Mouse (Mus musculus) liver, embryonic 13.5 days (tissue): Measurements from ENCODE around the gene Ptprd. TPM values are rescaled to one million over a fixed set of nuclear protein-coding genes. Genes with fewer than 3 reads are reported as not detected.

Experiments
- ATAC-seq: fragments of 200-750 bp; cut with Nextera tagmentation; 2 replicates; pipeline ENCODE4 v1.8.0; 2017; ENCODE audit warnings: low read depth, mild to moderate bottlenecking, moderate number of reproducible peaks, moderate library complexity
- DNase-seq: peaks from one replicate; pipeline ENCODE4 v3.0.0; 2022
- H3K27ac ChIP-seq: fragments of 300-500 bp; sonication (generic); 2 replicates; pipeline ENCODE4 v1.5.1; 2015; ENCODE audit warnings: moderate library complexity, mild to moderate bottlenecking, inconsistent platforms
- H3K27me3 ChIP-seq: fragments of 300-500 bp; sonication (generic); 2 replicates; pipeline ENCODE4 v1.6.1; 2015; ENCODE audit warnings: mild to moderate bottlenecking, inconsistent platforms
- H3K36me3 ChIP-seq: fragments of 300-500 bp; sonication (generic); 2 replicates; pipeline ENCODE4 v1.6.1; 2015; ENCODE audit warnings: mild to moderate bottlenecking, inconsistent platforms
- H3K4me1 ChIP-seq: fragments of 300-500 bp; sonication (generic); replicated peaks from 2 replicates; pipeline ENCODE4 v1.6.1; 2015; ENCODE audit warnings: inconsistent platforms
- H3K4me2 ChIP-seq: fragments of 300-500 bp; sonication (generic); 2 replicates; pipeline ENCODE4 v1.6.1; 2015; ENCODE audit warnings: inconsistent platforms, mild to moderate bottlenecking, moderate library complexity
- H3K4me3 ChIP-seq: fragments of 300-500 bp; sonication (generic); replicated peaks from 2 replicates; pipeline ENCODE4 v1.5.1; 2015; ENCODE audit warnings: mild to moderate bottlenecking, inconsistent platforms
- H3K9ac ChIP-seq: fragments of 300-500 bp; sonication (generic); 2 replicates; pipeline ENCODE4 v1.6.1; 2015; ENCODE audit warnings: mild to moderate bottlenecking, inconsistent platforms
- H3K9me3 ChIP-seq: fragments of 300-500 bp; sonication (generic); replicated peaks from 2 replicates; pipeline ENCODE4 v1.6.1; 2016; ENCODE audit warnings: inconsistent platforms
- WGBS: fragments of 180-500 bp; shearing (Covaris S2); methylation state at CpG from one replicate; pipeline ENCODE4 v1.1.7; 2015; ENCODE audit not compliant: insufficient replicate concordance; 5-methylcytosine and 5-hydroxymethylcytosine counted together
- polyA plus RNA-seq: library from polyadenylated mRNA; unstranded; fragments of >200 nt; fragmentation: Nextera tagmentation; extraction: Ambion mirVana; gene quantifications from 2 replicates; pipeline ENCODE4 v1.2.1, GENCODE M21; 2015

Gene Ptprd
- polyA plus RNA-seq, result 1.8 and 2.1 TPM in 2 replicates

DNA sequence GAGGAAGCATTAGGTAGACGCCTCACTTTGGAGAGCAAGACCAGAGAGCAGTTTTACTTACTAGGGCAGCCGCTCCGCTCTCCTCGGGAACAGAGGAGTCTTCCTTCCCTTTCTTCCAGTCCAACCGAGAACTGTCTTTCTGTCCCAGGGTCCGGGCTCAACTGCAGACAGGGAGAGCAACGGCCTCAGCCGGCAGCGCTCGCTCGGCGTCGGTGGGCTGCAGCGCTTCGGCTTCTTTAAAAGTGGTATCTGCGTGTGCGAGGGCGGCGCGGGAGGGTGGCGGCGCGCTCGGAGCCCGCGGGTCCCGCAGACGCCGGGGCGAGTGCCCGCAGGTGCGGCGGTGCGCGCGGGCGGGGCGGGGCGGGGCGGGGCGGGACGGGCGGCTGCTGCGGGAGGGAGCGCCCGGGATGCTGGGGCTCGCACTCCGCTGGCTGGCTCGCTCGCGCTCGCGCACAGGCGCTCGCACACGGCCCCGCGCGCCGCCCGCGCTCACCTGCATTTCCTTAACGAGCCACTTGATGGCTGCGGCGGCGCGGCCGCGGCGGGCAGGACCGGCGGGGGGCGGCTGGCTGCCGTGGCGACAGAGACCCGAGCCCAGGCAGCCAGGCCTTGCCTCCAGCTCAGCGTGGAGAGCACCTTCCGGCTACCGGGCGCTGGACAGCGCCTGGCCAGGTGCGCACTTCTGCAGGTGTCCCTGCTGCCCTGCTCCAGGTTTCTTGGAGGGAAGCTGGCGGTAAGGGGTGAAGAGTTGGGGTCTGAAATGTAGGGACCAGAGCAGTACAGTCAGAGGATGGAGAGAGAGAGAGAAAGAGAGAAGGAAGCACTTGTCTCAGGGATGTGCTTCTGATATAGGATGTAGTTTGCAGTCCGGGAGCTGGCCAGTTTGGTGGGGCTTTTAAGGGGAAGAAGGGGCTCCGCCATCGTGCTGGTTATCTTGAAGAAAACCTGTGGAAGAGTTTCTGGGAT is at the start of gene Ptprd:
Gene Ptprd (minus strand): TSS at position 433 of the 966 bp plus-strand sequence.
- Histone ChIP-seq H3K27ac (no peak within 1 kb of the TSS), H3K4me1 (no peaks in the 10 kb centered on the region), H3K36me3 (no peaks in the 10 kb centered on the region), H3K9ac (no peak within 1 kb of the TSS), H3K9me3 (no peaks in the 10 kb centered on the region), H3K4me2 (peak within 1 kb of the TSS; percentile 54), H3K27me3 (peaks cover 25% of the 10 kb centered on the region), H3K4me3 (peak within 1 kb of the TSS; percentile 43)
- ATAC-seq (no peak), DNase-seq (no peak)
- WGBS, result 2% methylated on average over 55 of the region's 86 CpGs

DNA sequence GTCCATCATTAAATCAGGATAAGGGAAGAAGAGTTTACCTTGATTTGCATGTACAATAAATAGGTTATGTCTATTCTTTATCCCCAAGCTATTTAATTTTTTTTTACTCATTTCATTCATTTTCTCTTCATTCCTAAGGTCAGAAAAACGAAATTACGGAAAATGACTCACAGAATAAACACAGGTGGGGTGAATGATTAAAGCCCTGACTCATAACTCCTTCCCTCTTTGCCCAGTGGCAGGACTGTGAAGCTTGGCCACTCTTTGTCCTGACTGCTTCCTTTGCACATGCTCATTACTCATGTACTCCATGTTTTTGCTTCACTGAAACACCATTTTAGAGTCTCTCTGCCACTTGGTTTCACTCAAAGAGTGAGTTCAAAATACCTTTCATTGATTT is 24.1 kb upstream of the Ptprd start:
- no peak overlapping the region for H3K4me2 ChIP-seq
- H3K9me3 ChIP-seq, result no peaks in the 10 kb centered on the region
- 54% methylated on average over 2 of the region's 2 CpGs for WGBS
- H3K27ac ChIP-seq, result no peak overlapping the region
- no peak overlapping the region for H3K4me3 ChIP-seq
- H3K4me1 ChIP-seq, result no peaks in the 10 kb centered on the region
- DNase-seq (no peak), ATAC-seq (no peak)
- no peaks in the 10 kb centered on the region for H3K36me3 ChIP-seq
- no peaks in the 10 kb centered on the region for H3K27me3 ChIP-seq
- no peak overlapping the region for H3K9ac ChIP-seq

GRCm38 (mm10) chr4:78235316-78235715 is 23.6 kb upstream of the Ptprd start:
- H3K9me3 ChIP-seq, result no peaks in the 10 kb centered on the region
- 57% methylated on average over 2 of the region's 2 CpGs for WGBS
- ATAC-seq, result no peak
- no peak for DNase-seq
- H3K36me3 ChIP-seq, result no peaks in the 10 kb centered on the region
- H3K4me3 ChIP-seq, result no peak overlapping the region
- no peak overlapping the region for H3K4me2 ChIP-seq
- no peak overlapping the region for H3K9ac ChIP-seq
- no peaks in the 10 kb centered on the region for H3K27me3 ChIP-seq
- no peak overlapping the region for H3K27ac ChIP-seq
- H3K4me1 ChIP-seq, result no peaks in the 10 kb centered on the region

- no peak for ATAC-seq
- H3K9me3 ChIP-seq, result no peaks in the 10 kb centered on the region
- no peak overlapping the region for H3K4me2 ChIP-seq
- no peak overlapping the region for H3K27ac ChIP-seq
- no peaks in the 10 kb centered on the region for H3K4me1 ChIP-seq
- H3K27me3 ChIP-seq, result no peaks in the 10 kb centered on the region
- H3K4me3 ChIP-seq, result no peak overlapping the region
- WGBS, result 53% methylated on average over 1 of the region's 1 CpGs
- no peak overlapping the region for H3K9ac ChIP-seq
- no peak for DNase-seq
- no peaks in the 10 kb centered on the region for H3K36me3 ChIP-seq
Measured at GRCm38 (mm10) chr4:78234681-78235080, 22.9 kb upstream of the Ptprd start.

DNA sequence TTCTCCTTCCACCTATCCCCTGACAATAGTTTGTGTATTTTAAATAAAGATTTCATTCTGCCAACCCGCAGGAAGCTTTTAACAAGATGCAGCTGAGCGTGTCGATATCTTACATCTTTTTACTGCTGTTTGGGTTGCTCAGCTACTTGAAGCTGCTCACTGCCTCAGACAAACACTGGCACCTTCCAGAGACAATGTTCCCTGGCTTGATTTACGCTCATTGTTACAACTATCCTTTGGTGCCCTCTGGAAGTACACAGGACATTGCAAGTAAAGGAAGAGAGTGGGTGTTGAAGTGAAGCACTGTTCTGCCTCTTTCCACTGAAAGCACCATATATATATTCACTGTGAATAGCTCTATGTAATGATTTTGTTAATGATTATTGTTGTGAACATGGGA is 2.2 kb upstream of the Ptprd start:
- peaks cover 25% of the 10 kb centered on the region for H3K27me3 ChIP-seq
- no peak overlapping the region for H3K9ac ChIP-seq
- no peaks in the 10 kb centered on the region for H3K9me3 ChIP-seq
- H3K4me1 ChIP-seq, result no peaks in the 10 kb centered on the region
- H3K4me2 ChIP-seq, result no peak overlapping the region
- DNase-seq (no peak), ATAC-seq (no peak)
- WGBS, result 65% methylated on average over 4 of the region's 4 CpGs
- H3K4me3 ChIP-seq, result no peak overlapping the region
- H3K27ac ChIP-seq, result no peak overlapping the region
- no peaks in the 10 kb centered on the region for H3K36me3 ChIP-seq

DNA sequence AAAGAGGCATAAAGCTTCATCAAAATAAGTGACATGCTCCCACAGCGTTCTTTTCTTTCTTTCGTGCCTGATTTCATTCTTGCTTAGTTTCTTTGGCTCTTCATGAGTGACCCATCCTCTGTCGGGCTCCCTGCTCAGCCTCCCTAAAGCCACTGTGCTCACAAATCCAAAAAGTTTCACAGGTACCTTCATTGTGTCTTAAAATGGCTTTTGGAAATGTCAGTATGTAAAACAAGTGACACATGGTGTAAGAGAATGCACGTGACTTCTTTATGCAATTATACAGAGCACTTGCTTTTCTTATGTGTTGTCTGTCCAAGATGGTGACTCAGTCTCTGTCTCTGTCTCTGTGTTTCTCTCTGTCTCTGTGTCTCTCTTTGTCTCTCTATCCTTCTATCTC is 1.2 kb upstream of the Ptprd start:
- DNase-seq, result no peak
- Histone ChIP-seq H3K4me2 (no peak overlapping the region), H3K9ac (no peak overlapping the region), H3K27me3 (peaks cover 25% of the 10 kb centered on the region), H3K9me3 (no peaks in the 10 kb centered on the region), H3K36me3 (no peaks in the 10 kb centered on the region), H3K4me3 (no peak overlapping the region), H3K4me1 (no peaks in the 10 kb centered on the region), H3K27ac (no peak overlapping the region)
- 53% methylated on average over 4 of the region's 4 CpGs for WGBS
- no peak for ATAC-seq

GRCm38 (mm10) chr4:78210878-78211528 is 758 bp downstream of the Ptprd start:
- no peaks in the 10 kb centered on the region for H3K4me1 ChIP-seq
- WGBS, result 28% methylated on average over 9 of the region's 9 CpGs
- ATAC-seq, result no peak
- H3K36me3 ChIP-seq, result no peaks in the 10 kb centered on the region
- H3K27ac ChIP-seq, result no peak overlapping the region
- H3K27me3 ChIP-seq, result peaks cover 25% of the 10 kb centered on the region
- H3K9me3 ChIP-seq, result no peaks in the 10 kb centered on the region
- no peak overlapping the region for H3K9ac ChIP-seq
- no peak for DNase-seq
- peak overlapping the region; percentile 43 for H3K4me3 ChIP-seq
- peak overlapping the region; percentile 54 for H3K4me2 ChIP-seq

DNA sequence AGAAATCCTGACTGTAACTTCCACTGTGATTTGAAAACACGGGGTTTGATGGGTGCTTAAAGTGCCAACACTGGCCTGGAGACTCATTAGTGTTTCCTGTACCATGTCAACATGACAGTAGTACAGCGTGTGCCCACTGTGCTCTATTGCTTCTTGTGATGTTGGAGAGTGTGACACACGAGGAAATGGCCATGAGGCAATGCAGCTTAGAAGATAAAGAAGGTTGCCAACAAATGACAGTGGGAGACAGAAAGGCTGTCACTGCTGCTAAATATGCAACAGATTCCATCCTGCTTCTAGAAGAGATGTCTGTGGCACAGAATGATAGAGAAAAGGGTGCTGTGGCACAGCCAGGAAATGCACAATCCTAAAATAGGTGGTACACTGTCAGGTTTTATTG is 6.7 kb downstream of the Ptprd start:
- Histone ChIP-seq H3K9ac (no peak overlapping the region), H3K36me3 (no peaks in the 10 kb centered on the region), H3K27ac (no peak overlapping the region), H3K9me3 (no peaks in the 10 kb centered on the region), H3K27me3 (no peaks in the 10 kb centered on the region), H3K4me2 (no peak overlapping the region), H3K4me3 (no peak overlapping the region), H3K4me1 (no peaks in the 10 kb centered on the region)
- ATAC-seq, result no peak
- no peak for DNase-seq
- WGBS, result 24% methylated on average over 3 of the region's 3 CpGs

- Histone ChIP-seq H3K4me3 (no peak overlapping the region), H3K9ac (no peak overlapping the region), H3K27ac (no peak overlapping the region), H3K4me1 (no peaks in the 10 kb centered on the region), H3K36me3 (no peaks in the 10 kb centered on the region), H3K4me2 (no peak overlapping the region), H3K27me3 (no peaks in the 10 kb centered on the region), H3K9me3 (no peaks in the 10 kb centered on the region)
- DNase-seq, result no peak
- no peak for ATAC-seq
- WGBS, result 57% methylated on average over 1 of the region's 1 CpGs
Measured at GRCm38 (mm10) chr4:78168447-78168846, 43.3 kb downstream of the Ptprd start.

- Histone ChIP-seq H3K4me3 (no peak overlapping the region), H3K9me3 (no peaks in the 10 kb centered on the region), H3K9ac (no peak overlapping the region), H3K36me3 (no peaks in the 10 kb centered on the region), H3K4me1 (no peaks in the 10 kb centered on the region), H3K4me2 (no peak overlapping the region), H3K27ac (no peak overlapping the region), H3K27me3 (no peaks in the 10 kb centered on the region)
- no peak for ATAC-seq
- WGBS, result 69% methylated on average over 3 of the region's 3 CpGs
- DNase-seq, result no peak
Measured at GRCm38 (mm10) chr4:78160451-78160850, 51.3 kb downstream of the Ptprd start.

DNA sequence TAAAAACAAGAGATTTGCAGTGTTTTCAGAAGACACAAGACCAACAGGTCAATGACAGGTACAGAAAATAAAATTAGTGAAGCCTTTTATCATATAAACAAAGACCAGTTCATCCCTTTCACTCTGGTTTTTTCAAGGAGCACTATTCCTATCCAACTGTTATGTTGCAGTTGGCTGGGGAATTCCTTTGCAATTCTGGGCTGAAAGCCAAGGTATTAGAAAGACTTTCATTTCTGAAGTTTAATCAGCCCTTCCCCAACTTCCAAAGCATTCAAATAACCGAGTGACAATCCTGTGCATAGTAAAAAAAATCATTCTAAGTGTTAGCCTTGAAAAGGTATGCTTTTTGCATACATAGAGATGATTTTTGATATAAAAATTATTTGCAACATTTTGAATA is 61.2 kb downstream of the Ptprd start:
- no peak overlapping the region for H3K4me2 ChIP-seq
- ATAC-seq (no peak), DNase-seq (no peak)
- H3K9ac ChIP-seq, result no peak overlapping the region
- H3K27ac ChIP-seq, result no peak overlapping the region
- H3K36me3 ChIP-seq, result no peaks in the 10 kb centered on the region
- 23% methylated on average over 1 of the region's 1 CpGs for WGBS
- no peaks in the 10 kb centered on the region for H3K4me1 ChIP-seq
- no peaks in the 10 kb centered on the region for H3K27me3 ChIP-seq
- H3K9me3 ChIP-seq, result no peaks in the 10 kb centered on the region
- H3K4me3 ChIP-seq, result no peak overlapping the region
